Mouse (Mus musculus): Measurements from ENCODE around the gene Hs2st1. TPM values are rescaled to one million over a fixed set of nuclear protein-coding genes. Genes with fewer than 3 reads are reported as not detected.

The Hs2st1 gene
- polyA plus RNA-seq, 1 experiment from 2014 or later = 5.1 TPM

GRCm38 (mm10) chr3:144380921-144381320, 189.1 kb downstream of the Hs2st1 start:
- H3K36me3 ChIP-seq (ENCODE audit: control insufficient read depth, insufficient read depth, low read length) = no peaks in the 10 kb centered on the region
- peak overlapping the region; percentile 38; the same call in 1 of the 2 replicates for H3K9ac ChIP-seq (ENCODE audit: low read length)
- WGBS = 2% methylated on average over 18 of the region's 18 CpGs
- peak; percentile 96 for ATAC-seq (ENCODE audit: low FRiP score, low TSS enrichment)
- H3K4me2 ChIP-seq (replicated peaks; ENCODE audit: low read depth) = peak overlapping the region; percentile 57
- H3K27me3 ChIP-seq (ENCODE audit: control insufficient read depth, insufficient read depth, low read length) = no peaks in the 10 kb centered on the region
- H3K27ac ChIP-seq (replicated peaks) = no peak overlapping the region
- no peaks in the 10 kb centered on the region for H3K9me3 ChIP-seq (ENCODE audit: control insufficient read depth, low read length)
- DNase-seq (ENCODE audit: low spot score) = peak; percentile 85
- TF ChIP-seq CTCF (IDR thresholded peaks at IDR 0.05; ENCODE audit: low read depth) (peak; percentile 89), EP300 (optimal IDR thresholded peaks at IDR 0.05) (no peak)
- H3K4me3 ChIP-seq (ENCODE audit: low read depth, low read length) = peak overlapping the region; percentile 34
- no peaks in the 10 kb centered on the region for H3K4me1 ChIP-seq (replicated peaks; ENCODE audit: control insufficient read depth, insufficient read depth)

- H3K9me3 ChIP-seq (ENCODE audit: control insufficient read depth, low read length) = no peaks in the 10 kb centered on the region
- no peaks in the 10 kb centered on the region for H3K4me1 ChIP-seq (replicated peaks; ENCODE audit: control insufficient read depth, insufficient read depth)
- no peak overlapping the region for H3K27ac ChIP-seq (replicated peaks)
- ATAC-seq (ENCODE audit: low FRiP score, low TSS enrichment) = no peak
- WGBS = 86% methylated on average over 4 of the region's 4 CpGs
- no peak overlapping the region for H3K9ac ChIP-seq (ENCODE audit: low read length)
- no peak overlapping the region for H3K4me2 ChIP-seq (replicated peaks; ENCODE audit: low read depth)
- H3K36me3 ChIP-seq (ENCODE audit: control insufficient read depth, insufficient read depth, low read length) = no peaks in the 10 kb centered on the region
- no peaks in the 10 kb centered on the region for H3K27me3 ChIP-seq (ENCODE audit: control insufficient read depth, insufficient read depth, low read length)
- no peak for TF ChIP-seq EP300 (optimal IDR thresholded peaks at IDR 0.05)
- TF ChIP-seq CTCF (IDR thresholded peaks at IDR 0.05; ENCODE audit: low read depth) = no peak
- H3K4me3 ChIP-seq (ENCODE audit: low read depth, low read length) = no peak overlapping the region
- DNase-seq (ENCODE audit: low spot score) = no peak
These were observed 190.2 kb downstream of the Hs2st1 start for GRCm38 (mm10) chr3:144379801-144380200.

Other genes with a start within 250 kb of the Hs2st1 start
- gene Selenof, start 123 bp upstream of the Hs2st1 start, polyA plus RNA-seq (2015; fragmentation: Nextera tagmentation; extraction: Ambion mirVana) = 546 and 560 TPM in 2 replicates
- 125 and 130 TPM in 2 replicates for gene Sh3glb1, start 150.2 kb upstream of the Hs2st1 start, polyA plus RNA-seq (2015; fragmentation: Nextera tagmentation; extraction: Ambion mirVana)
- gene Clca3a1, start 190.8 kb upstream of the Hs2st1 start, polyA plus RNA-seq (2015; fragmentation: Nextera tagmentation; extraction: Ambion mirVana) = 0.70 and 0.82 TPM in 2 replicates
- 0.22 and 0.23 TPM in 2 replicates for gene Clca3a2, start 249.3 kb upstream of the Hs2st1 start, polyA plus RNA-seq (2015; fragmentation: Nextera tagmentation; extraction: Ambion mirVana)

Data from stomach, postnatal 0 days (tissue).